Mouse (Mus musculus) cerebellum, adult 18-20 months (tissue): ENCODE measurements at regions not wholly inside any gene's neighbourhood (a gene's known extent, or its start where the extent isn't known, plus 50 kb on each side); places are given as distances from the start of the nearest gene placed in this dataset.

ENCODE experiments used
- DNase-seq, 2 experiments: peaks; one replicate each; pipeline ENCODE4 v3.0.0; 2021

GRCm38 (mm10) chr5:37980692-37981091 is 57.9 kb upstream of the Stx18 start:
- DNase-seq = no peak

GRCm38 (mm10) chr5:37976943-37977434 is 61.6 kb upstream of the Stx18 start:
- no peak for DNase-seq

GRCm38 (mm10) chr5:37972980-37973545 is 65.5 kb upstream of the Stx18 start:
- no peak for DNase-seq

GRCm38 (mm10) chr5:37971724-37972123 is 66.8 kb upstream of the Stx18 start:
- no peak for DNase-seq

GRCm38 (mm10) chr5:37968596-37968995 is 69.9 kb upstream of the Stx18 start:
- DNase-seq = no peak

- DNase-seq = no peak
Observed at GRCm38 (mm10) chr5:37967914-37968375, 70.6 kb upstream of the Stx18 start.

GRCm38 (mm10) chr5:37967106-37967913 is 71.2 kb upstream of the Stx18 start:
- DNase-seq = no peak

GRCm38 (mm10) chr5:37963688-37964087 is 74.9 kb upstream of the Stx18 start:
- no peak for DNase-seq

- DNase-seq = no peak
Observed at GRCm38 (mm10) chr5:37962513-37962912, 76.0 kb upstream of the Stx18 start.

- DNase-seq = no peak
Observed at GRCm38 (mm10) chr5:37960216-37960615, 78.3 kb upstream of the Stx18 start.

GRCm38 (mm10) chr5:37952096-37952495 is 86.4 kb upstream of the Stx18 start:
- peak; percentile 10 to 36 for DNase-seq

- no peak for DNase-seq
Observed at GRCm38 (mm10) chr5:37932760-37933122, 105.8 kb upstream of the Stx18 start.

- no peak for DNase-seq
Observed at GRCm38 (mm10) chr5:37932086-37932759, 106.3 kb upstream of the Stx18 start.

GRCm38 (mm10) chr5:37920481-37920880 is 96.1 kb upstream of the Msx1 start:
- no peak for DNase-seq

GRCm38 (mm10) chr5:37919102-37919501 is 94.7 kb upstream of the Msx1 start:
- no peak for DNase-seq

- DNase-seq = no peak
Observed at GRCm38 (mm10) chr5:37918001-37918707, 93.8 kb upstream of the Msx1 start.

GRCm38 (mm10) chr5:37917161-37917560 is 92.8 kb upstream of the Msx1 start:
- no peak for DNase-seq

GRCm38 (mm10) chr5:37904683-37905352 is 80.4 kb upstream of the Msx1 start:
- DNase-seq = no peak

GRCm38 (mm10) chr5:37903861-37904260 is 79.5 kb upstream of the Msx1 start:
- DNase-seq = no peak

- no peak for DNase-seq
Observed at GRCm38 (mm10) chr5:37902741-37903140, 78.4 kb upstream of the Msx1 start.

- no peak for DNase-seq
Observed at GRCm38 (mm10) chr5:37901861-37902291, 77.5 kb upstream of the Msx1 start.

GRCm38 (mm10) chr5:37898041-37898615 is 73.7 kb upstream of the Msx1 start:
- no peak for DNase-seq
